Mouse (Mus musculus) hindbrain, embryonic 15.5 days (tissue): Measurements from ENCODE around the gene Orai2. TPM values are rescaled to one million over a fixed set of nuclear protein-coding genes. Genes with fewer than 3 reads are reported as not detected.
"Not testable (repeated sequence)": the region's sequence is repeated elsewhere in the genome, so short reads cannot be mapped to it uniquely, and the experiment has no call there.

Source experiments
- ATAC-seq: fragments of 200-750 bp; cut with Nextera tagmentation; 2 replicates; pipeline ENCODE4 v1.8.0; 2017; ENCODE audit warnings: low read depth, moderate number of reproducible peaks, moderate TSS enrichment; ENCODE audit not compliant: low FRiP score
- H3K27ac ChIP-seq: fragments of 300-500 bp; sonication (generic); replicated peaks from 2 replicates; pipeline ENCODE4 v1.5.1; 2015; ENCODE audit warnings: mild to moderate bottlenecking, inconsistent platforms
- H3K27me3 ChIP-seq: fragments of 300-500 bp; sonication (generic); 2 replicates; pipeline ENCODE4 v1.6.1; 2015; ENCODE audit warnings: control low read depth, inconsistent platforms
- H3K36me3 ChIP-seq: fragments of 300-500 bp; sonication (generic); 2 replicates; pipeline ENCODE4 v1.6.1; 2015; ENCODE audit warnings: control low read depth, inconsistent platforms
- H3K4me1 ChIP-seq: fragments of 300-500 bp; sonication (generic); replicated peaks from 2 replicates; pipeline ENCODE4 v1.6.1; 2015; ENCODE audit warnings: control low read depth, inconsistent platforms
- H3K4me2 ChIP-seq: fragments of 300-500 bp; sonication (generic); 2 replicates; pipeline ENCODE4 v1.6.1; 2015; ENCODE audit warnings: moderate library complexity, mild to moderate bottlenecking, inconsistent platforms
- H3K4me3 ChIP-seq: fragments of 300-500 bp; sonication (generic); 2 replicates; pipeline ENCODE4 v1.5.1; 2015; ENCODE audit warnings: mild to moderate bottlenecking, inconsistent platforms
- H3K9ac ChIP-seq: fragments of 300-500 bp; sonication (generic); 2 replicates; pipeline ENCODE4 v1.6.1; 2015; ENCODE audit warnings: inconsistent platforms
- H3K9me3 ChIP-seq: fragments of 300-500 bp; sonication (generic); 2 replicates; pipeline ENCODE4 v1.6.1; 2016; ENCODE audit warnings: control low read depth, inconsistent platforms
- WGBS: fragments of 180-500 bp; shearing (Covaris S2); methylation state at CpG from one replicate; pipeline ENCODE4 v1.1.7; 2015; 5-methylcytosine and 5-hydroxymethylcytosine counted together
- polyA plus RNA-seq: library from polyadenylated mRNA; unstranded; fragments of >200 nt; fragmentation: Nextera tagmentation; extraction: Ambion mirVana; gene quantifications from 2 replicates; pipeline ENCODE4 v1.2.1, GENCODE M21; 2015

Orai2 gene
- polyA plus RNA-seq, 1 experiment from 2014 or later, result 47.9 TPM

GRCm38 (mm10) chr5:136171363-136172341 is 1.1 kb upstream of the Orai2 start:
- peaks cover 37% of the 10 kb centered on the region for H3K4me1 ChIP-seq
- H3K36me3 ChIP-seq, result peaks cover 5% of the 10 kb centered on the region; the same call in 1 of the 2 replicates
- WGBS, result 37% methylated on average over 17 of the region's 17 CpGs
- H3K9ac ChIP-seq, result peak overlapping the region; percentile 75; the same call in 1 of the 2 replicates
- no peaks in the 10 kb centered on the region for H3K27me3 ChIP-seq
- peak overlapping the region; percentile 83 for H3K27ac ChIP-seq
- H3K4me3 ChIP-seq, result peak overlapping the region; percentile 65
- no peak for ATAC-seq
- H3K9me3 ChIP-seq, result no peaks in the 10 kb centered on the region
- H3K4me2 ChIP-seq, result peak overlapping the region; percentile 69

- peak; percentile 54 for ATAC-seq
- Histone ChIP-seq H3K27ac (peak overlapping the region; percentile 83), H3K27me3 (no peaks in the 10 kb centered on the region), H3K4me3 (peak overlapping the region; percentile 65), H3K4me1 (peaks cover 37% of the 10 kb centered on the region), H3K9ac (peak overlapping the region; percentile 75), H3K9me3 (no peaks in the 10 kb centered on the region), H3K4me2 (peak overlapping the region; percentile 69), H3K36me3 (peaks cover 5% of the 10 kb centered on the region; the same call in 1 of the 2 replicates)
- WGBS, result 10% methylated on average over 15 of the region's 15 CpGs
Observed at GRCm38 (mm10) chr5:136169626-136170511, 644 bp downstream of the Orai2 start.

- no peak for ATAC-seq
- peaks cover 5% of the 10 kb centered on the region; the same call in 1 of the 2 replicates for H3K36me3 ChIP-seq
- H3K9me3 ChIP-seq, result no peaks in the 10 kb centered on the region
- no peak overlapping the region for H3K4me3 ChIP-seq
- no peaks in the 10 kb centered on the region for H3K27me3 ChIP-seq
- WGBS, result 91% methylated on average over 3 of the region's 3 CpGs
- no peak overlapping the region for H3K9ac ChIP-seq
- H3K4me1 ChIP-seq, result peaks cover 26% of the 10 kb centered on the region
- no peak overlapping the region for H3K27ac ChIP-seq
- no peak overlapping the region for H3K4me2 ChIP-seq
Observed at GRCm38 (mm10) chr5:136168071-136168470, 2.4 kb downstream of the Orai2 start.

- Histone ChIP-seq H3K4me1 (peaks cover 26% of the 10 kb centered on the region), H3K4me2 (no peak overlapping the region), H3K4me3 (no peak overlapping the region), H3K27me3 (no peaks in the 10 kb centered on the region), H3K36me3 (peaks cover 5% of the 10 kb centered on the region; the same call in 1 of the 2 replicates), H3K9ac (no peak overlapping the region), H3K27ac (no peak overlapping the region), H3K9me3 (no peaks in the 10 kb centered on the region)
- ATAC-seq, result no peak
- 91% methylated on average over 4 of the region's 4 CpGs for WGBS
Observed at GRCm38 (mm10) chr5:136167296-136167695, 3.2 kb downstream of the Orai2 start.

- no peak overlapping the region; the same call in 1 of the 2 replicates for H3K27ac ChIP-seq
- H3K4me2 ChIP-seq, result no peak overlapping the region
- no peaks in the 10 kb centered on the region for H3K9me3 ChIP-seq
- peaks cover 15% of the 10 kb centered on the region for H3K36me3 ChIP-seq
- H3K9ac ChIP-seq, result no peak overlapping the region
- no peak overlapping the region for H3K4me3 ChIP-seq
- no peak for ATAC-seq
- 64% methylated on average over 8 of the region's 8 CpGs for WGBS
- no peaks in the 10 kb centered on the region for H3K27me3 ChIP-seq
- peaks cover 12% of the 10 kb centered on the region for H3K4me1 ChIP-seq
Observed at GRCm38 (mm10) chr5:136165246-136165645, 5.3 kb downstream of the Orai2 start.

GRCm38 (mm10) chr5:136163807-136164474 is 6.6 kb downstream of the Orai2 start:
- H3K4me3 ChIP-seq, result no peak overlapping the region
- 0 out of 2 replicates have a peak, but pooled peaks have one; percentile 77 for ATAC-seq
- H3K4me2 ChIP-seq, result no peak overlapping the region
- H3K4me1 ChIP-seq, result 0 out of 2 replicates have a peak, but pooled peaks cover 3% of the 10 kb centered on the region
- peaks cover 17% of the 10 kb centered on the region for H3K36me3 ChIP-seq
- H3K9ac ChIP-seq, result no peak overlapping the region
- 59% methylated on average over 11 of the region's 11 CpGs for WGBS
- no peaks in the 10 kb centered on the region for H3K27me3 ChIP-seq
- H3K27ac ChIP-seq, result no peak overlapping the region
- H3K9me3 ChIP-seq, result no peaks in the 10 kb centered on the region

- not testable (repeated sequence) for H3K27ac ChIP-seq, ATAC-seq, H3K9ac ChIP-seq, H3K9me3 ChIP-seq, H3K4me3 ChIP-seq, H3K4me1 ChIP-seq, H3K4me2 ChIP-seq, H3K27me3 ChIP-seq
- H3K36me3 ChIP-seq, result peaks cover 12% of the 10 kb centered on the region
- WGBS, result 88% methylated on average over 11 of the region's 12 CpGs
Observed at GRCm38 (mm10) chr5:136160084-136160483, 10.4 kb downstream of the Orai2 start.

GRCm38 (mm10) chr5:136155399-136155798 is 15.1 kb downstream of the Orai2 start:
- H3K36me3 ChIP-seq, result peaks cover 4% of the 10 kb centered on the region; the same call in 1 of the 2 replicates
- no peak for ATAC-seq
- no peak overlapping the region for H3K4me2 ChIP-seq
- H3K27me3 ChIP-seq, result no peaks in the 10 kb centered on the region
- H3K4me1 ChIP-seq, result no peaks in the 10 kb centered on the region
- no peaks in the 10 kb centered on the region for H3K9me3 ChIP-seq
- H3K27ac ChIP-seq, result no peak overlapping the region
- no peak overlapping the region for H3K4me3 ChIP-seq
- no peak overlapping the region for H3K9ac ChIP-seq
- 90% methylated on average over 5 of the region's 5 CpGs for WGBS

GRCm38 (mm10) chr5:136152365-136152764 is 18.1 kb downstream of the Orai2 start:
- H3K9ac ChIP-seq, result no peak overlapping the region
- H3K4me1 ChIP-seq, result no peaks in the 10 kb centered on the region
- no peak overlapping the region for H3K4me3 ChIP-seq
- no peak overlapping the region for H3K27ac ChIP-seq
- no peaks in the 10 kb centered on the region for H3K27me3 ChIP-seq
- ATAC-seq, result no peak
- H3K4me2 ChIP-seq, result no peak overlapping the region
- 80% methylated on average over 8 of the region's 8 CpGs for WGBS
- no peaks in the 10 kb centered on the region for H3K36me3 ChIP-seq
- no peaks in the 10 kb centered on the region for H3K9me3 ChIP-seq

GRCm38 (mm10) chr5:136149134-136149576 is 21.4 kb downstream of the Orai2 start:
- not testable (repeated sequence) for H3K27me3 ChIP-seq, H3K4me2 ChIP-seq, H3K36me3 ChIP-seq, H3K4me1 ChIP-seq, H3K4me3 ChIP-seq, H3K9me3 ChIP-seq, H3K9ac ChIP-seq, ATAC-seq, H3K27ac ChIP-seq
- 79% methylated on average over 5 of the region's 5 CpGs for WGBS

- H3K4me3 ChIP-seq, result no peak overlapping the region
- 77% methylated on average over 8 of the region's 8 CpGs for WGBS
- no peak overlapping the region for H3K27ac ChIP-seq
- no peaks in the 10 kb centered on the region for H3K27me3 ChIP-seq
- no peak overlapping the region for H3K4me2 ChIP-seq
- no peaks in the 10 kb centered on the region for H3K9me3 ChIP-seq
- no peak for ATAC-seq
- no peak overlapping the region for H3K9ac ChIP-seq
- H3K36me3 ChIP-seq, result no peaks in the 10 kb centered on the region
- H3K4me1 ChIP-seq, result no peaks in the 10 kb centered on the region
Observed at GRCm38 (mm10) chr5:136147704-136148103, 22.8 kb downstream of the Orai2 start.
